ENCODE assay signal across 13 mouse cellular contexts in genomic region chr12:26075638-26076254, GRCm38 (mm10).
A peak's percentile ranks its signal among the peaks of the same experiment; 100 is the strongest.
DNase-seq lines count a peak whose midpoint lies in the region; ATAC-seq lines count a peak whose summit lies in the region.
"Had no signal": no experiment of that assay in that cellular context is flagged by ENCODE, and none has a peak within 500 bp of the region (broad histone marks: within the 10 kb centered on the region; RNA-seq: fewer than 3 reads in every experiment).

No protein-coding gene starts in this region.

- no peaks in the 10 kb centered on the region for H3K9me3 ChIP-seq in forebrain, embryonic 12.5 days
- no peaks in the 10 kb centered on the region for H3K9me3 ChIP-seq in forebrain, embryonic 10.5 days
- H3K9me3 ChIP-seq in lung, embryonic 16.5 days (ENCODE audit: control insufficient read depth, low read length): no peaks in the 10 kb centered on the region
- no peaks in the 10 kb centered on the region for H3K9me3 ChIP-seq in midbrain, embryonic 11.5 days (ENCODE audit: control insufficient read depth, low read length)
- H3K9me3 ChIP-seq: liver, embryonic 12.5 days had no signal

- no peak overlapping the region for H3K9ac ChIP-seq in forebrain, embryonic 12.5 days
- H3K9ac ChIP-seq in lung, embryonic 16.5 days (ENCODE audit: low read length): no peak overlapping the region
- no peak overlapping the region for H3K9ac ChIP-seq in midbrain, embryonic 11.5 days (ENCODE audit: low read length)
- H3K9ac ChIP-seq: liver, embryonic 12.5 days had no signal

- no peaks in the 10 kb centered on the region for H3K36me3 ChIP-seq in forebrain, embryonic 12.5 days (replicated peaks)
- H3K36me3 ChIP-seq in forebrain, embryonic 10.5 days (replicated peaks): no peaks in the 10 kb centered on the region
- H3K36me3 ChIP-seq in lung, embryonic 16.5 days (ENCODE audit: control insufficient read depth, insufficient read depth, low read length): no peaks in the 10 kb centered on the region
- H3K36me3 ChIP-seq in midbrain, embryonic 11.5 days (ENCODE audit: control insufficient read depth, insufficient read depth, low read length): no peaks in the 10 kb centered on the region
- H3K36me3 ChIP-seq: liver, embryonic 12.5 days had no signal

- no peak for DNase-seq in forebrain, embryonic 10.5 days (ENCODE audit: extremely low spot score, low spot score)
- DNase-seq in lung, postnatal 4 days: no peak
- DNase-seq in midbrain, embryonic 11.5 days (ENCODE audit: low spot score, missing footprints): peak; percentile 79
- no peak for DNase-seq in natural killer cell, adult 2 months (ENCODE audit: low spot score in 2 of 2)
- no peak for DNase-seq in frontal cortex, postnatal 25 days (ENCODE audit: low spot score in 2 of 2)
- DNase-seq: cerebellum, adult 11 months; kidney, adult 8-10 months had no signal

- H3K4me1 ChIP-seq in forebrain, embryonic 12.5 days: peaks cover 5% of the 10 kb centered on the region
- peaks cover 9% of the 10 kb centered on the region for H3K4me1 ChIP-seq in forebrain, embryonic 10.5 days
- no peaks in the 10 kb centered on the region for H3K4me1 ChIP-seq in lung, embryonic 16.5 days (replicated peaks; ENCODE audit: control insufficient read depth, insufficient read depth, low read length)
- no peaks in the 10 kb centered on the region for H3K4me1 ChIP-seq in midbrain, embryonic 11.5 days (ENCODE audit: control insufficient read depth, insufficient read depth, low read length)
- H3K4me1 ChIP-seq: liver, embryonic 12.5 days had no signal

- peaks cover 5% of the 10 kb centered on the region; the same call in 1 of the 2 replicates for H3K27me3 ChIP-seq in forebrain, embryonic 12.5 days
- no peaks in the 10 kb centered on the region; the same call in 1 of the 2 replicates for H3K27me3 ChIP-seq in forebrain, embryonic 10.5 days (ENCODE audit: poor library complexity, severe bottlenecking)
- H3K27me3 ChIP-seq in lung, embryonic 16.5 days (ENCODE audit: control insufficient read depth, insufficient read depth, low read depth, low read length): no peaks in the 10 kb centered on the region; the same call in 1 of the 2 replicates
- no peaks in the 10 kb centered on the region for H3K27me3 ChIP-seq in midbrain, embryonic 11.5 days (ENCODE audit: control insufficient read depth, insufficient read depth, low read length)
- H3K27me3 ChIP-seq: liver, embryonic 12.5 days had no signal

- H3K4me3 ChIP-seq in forebrain, embryonic 12.5 days (replicated peaks): no peak overlapping the region
- no peak overlapping the region for H3K4me3 ChIP-seq in forebrain, embryonic 10.5 days
- no peak overlapping the region for H3K4me3 ChIP-seq in lung, embryonic 16.5 days (ENCODE audit: low read length)
- no peak overlapping the region for H3K4me3 ChIP-seq in midbrain, embryonic 11.5 days (ENCODE audit: low read depth, low read length)
- H3K4me3 ChIP-seq: layer of hippocampus, adult 2 months; liver, embryonic 12.5 days had no signal

- H3K4me2 ChIP-seq in forebrain, embryonic 12.5 days: no peak overlapping the region
- H3K4me2 ChIP-seq in lung, embryonic 16.5 days (ENCODE audit: low read depth, low read length): no peak overlapping the region
- no peak overlapping the region for H3K4me2 ChIP-seq in midbrain, embryonic 11.5 days
- H3K4me2 ChIP-seq: liver, embryonic 12.5 days had no signal

- no peak overlapping the region for H3K27ac ChIP-seq in forebrain, embryonic 12.5 days
- H3K27ac ChIP-seq in forebrain, embryonic 10.5 days: no peak overlapping the region
- no peak overlapping the region for H3K27ac ChIP-seq in lung, embryonic 16.5 days (ENCODE audit: low read length)
- no peak overlapping the region for H3K27ac ChIP-seq in midbrain, embryonic 11.5 days (ENCODE audit: low read depth, low read length)
- H3K27ac ChIP-seq: layer of hippocampus, adult 2 months; liver, embryonic 12.5 days; macrophage had no signal

- peak; percentile 41 for ATAC-seq in forebrain, embryonic 12.5 days (ENCODE audit: low FRiP score)
- ATAC-seq in lung, embryonic 16.5 days (ENCODE audit: low read depth): 0 out of 2 replicates have a peak, but pooled peaks have one; percentile 51
- ATAC-seq in midbrain, embryonic 11.5 days (ENCODE audit: low FRiP score): peak; percentile 63
- no peak for ATAC-seq in frontal cortex, adult (ENCODE audit: low TSS enrichment)
- ATAC-seq: liver, embryonic 12.5 days had no signal

- 22% methylated on average over 9 of the region's 9 CpGs for WGBS in forebrain, embryonic 12.5 days
- 27% methylated on average over 9 of the region's 9 CpGs for WGBS in forebrain, embryonic 10.5 days
- WGBS in lung, embryonic 16.5 days: 25% methylated on average over 9 of the region's 9 CpGs
- WGBS in midbrain, embryonic 11.5 days: 24% methylated on average over 9 of the region's 9 CpGs
